Mouse (Mus musculus): ENCODE data around the gene Hinfp.

- TF ChIP-seq POLR2A (IDR thresholded peaks at IDR 0.05; ENCODE audit: borderline replicate concordance, extremely low read depth, insufficient read depth, insufficient read length, poor library complexity, severe bottlenecking) (no peak), CTCF (IDR thresholded peaks at IDR 0.05; ENCODE audit: borderline replicate concordance, extremely low read depth, insufficient read depth, insufficient read length) (no peak)
Observed at GRCm38 (mm10) chr9:44327064-44327711, 21.7 kb upstream of the Hinfp start.
